Mouse (Mus musculus): ENCODE measurements around the gene Hectd4.

GRCm38 (mm10) chr5:121221328-121221850 is 1.4 kb downstream of the Hectd4 start:
- TF ChIP-seq CTCF (IDR thresholded peaks at IDR 0.05; ENCODE audit: insufficient read depth, low read length) (no peak), POLR2A (IDR thresholded peaks at IDR 0.05; ENCODE audit: borderline replicate concordance, extremely low read depth, low read depth, low read length) (no peak)
